In the genomic region with DNA sequence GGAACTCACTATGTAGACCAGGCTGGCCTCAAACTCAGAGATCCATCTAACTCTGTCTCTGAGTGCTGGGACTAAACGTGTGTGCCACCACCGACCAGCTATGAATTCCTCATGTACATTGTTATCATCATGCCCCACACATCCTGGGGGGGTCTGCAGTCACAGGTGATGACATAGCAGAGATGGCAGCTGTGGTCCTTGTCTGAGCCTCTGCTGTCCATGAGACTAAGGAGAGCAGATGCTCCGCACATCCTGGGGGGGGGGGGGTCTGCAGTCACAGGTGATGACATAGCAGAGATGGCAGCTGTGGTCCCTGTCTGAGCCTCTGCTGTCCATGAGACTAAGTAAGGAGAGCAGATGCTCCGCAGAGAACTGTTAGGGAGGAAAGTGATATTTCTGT, we compare ENCODE assay signal across 20 mouse cellular contexts. TPM values are rescaled to one million over a fixed set of nuclear protein-coding genes. Genes with fewer than 3 reads are reported as not detected.
DNase-seq lines count a peak whose midpoint lies in the region; ATAC-seq and TF ChIP-seq lines count a peak whose summit lies in the region.
"Not testable (repeated sequence)": the region's sequence is repeated elsewhere in the genome, so short reads cannot be mapped to it uniquely, and the experiment has no call there.
"Had no signal": no experiment of that assay in that cellular context is flagged by ENCODE, and none has a peak within 500 bp of the region (broad histone marks: within the 10 kb centered on the region; RNA-seq: fewer than 3 reads in every experiment).

No protein-coding gene starts in this region.

- not testable (repeated sequence) for H3K9me3 ChIP-seq in G1E (replicated peaks); embryonic facial prominence, embryonic 14.5 days (ENCODE audit: control insufficient read depth, low read length); hindbrain, postnatal 0 days (ENCODE audit: low read length); limb, embryonic 14.5 days (ENCODE audit: control insufficient read depth, low read length); liver, embryonic 13.5 days (replicated peaks)

- H3K4me2 ChIP-seq in embryonic facial prominence, embryonic 14.5 days (ENCODE audit: low read depth, low read length); hindbrain, postnatal 0 days (ENCODE audit: low read depth, low read length); limb, embryonic 14.5 days (replicated peaks; ENCODE audit: low read depth, low read length, severe bottlenecking); liver, embryonic 13.5 days: not testable (repeated sequence)

- H3K4me1 ChIP-seq in G1E (ENCODE audit: insufficient read depth, low read depth, low read length) = peaks cover 28% of the 10 kb centered on the region
- H3K4me1 ChIP-seq in embryonic facial prominence, embryonic 14.5 days (ENCODE audit: control insufficient read depth, insufficient read depth, low read length); hindbrain, postnatal 0 days (ENCODE audit: insufficient read depth, low read length); limb, embryonic 14.5 days (ENCODE audit: control insufficient read depth, insufficient read depth, low read length); liver, embryonic 13.5 days (replicated peaks): not testable (repeated sequence)

- not testable (repeated sequence) for H3K27me3 ChIP-seq in G1E (ENCODE audit: insufficient read depth, low read length); embryonic facial prominence, embryonic 14.5 days (replicated peaks; ENCODE audit: control insufficient read depth, insufficient read depth, low read length); hindbrain, postnatal 0 days (ENCODE audit: insufficient read depth, low read length); limb, embryonic 14.5 days (ENCODE audit: control insufficient read depth, insufficient read depth, low read length); liver, embryonic 13.5 days

- not testable (repeated sequence) for TF ChIP-seq CTCF in G1E (IDR thresholded peaks at IDR 0.05; ENCODE audit: low read depth, low read length); hindbrain, postnatal 0 days (IDR thresholded peaks at IDR 0.05; ENCODE audit: low read depth)

- not testable (repeated sequence) for H3K27ac ChIP-seq in embryonic facial prominence, embryonic 14.5 days (replicated peaks; ENCODE audit: low read depth, low read length); hindbrain, postnatal 0 days; limb, embryonic 14.5 days (replicated peaks; ENCODE audit: low read depth, low read length); liver, embryonic 13.5 days

- not testable (repeated sequence) for H3K4me3 ChIP-seq in G1E (ENCODE audit: low read depth, low read length); embryonic facial prominence, embryonic 14.5 days (ENCODE audit: low read depth, low read length); hindbrain, postnatal 0 days (ENCODE audit: low read length); limb, embryonic 14.5 days (replicated peaks; ENCODE audit: low read length); liver, embryonic 13.5 days (replicated peaks)

- TF ChIP-seq POLR2A in limb, embryonic 14.5 days (IDR thresholded peaks at IDR 0.05; ENCODE audit: borderline replicate concordance, extremely low read depth, insufficient read depth, insufficient read length) = not testable (repeated sequence)

- not testable (repeated sequence) for H3K36me3 ChIP-seq in G1E (replicated peaks); embryonic facial prominence, embryonic 14.5 days (ENCODE audit: control insufficient read depth, insufficient read depth, low read length); hindbrain, postnatal 0 days (ENCODE audit: insufficient read depth, low read length); limb, embryonic 14.5 days (ENCODE audit: control insufficient read depth, insufficient read depth, low read length); liver, embryonic 13.5 days

- 0 out of 2 replicates have a peak, but pooled peaks have one; percentile 22 for ATAC-seq in G1E (ENCODE audit: extremely low read depth, insufficient number of reproducible peaks, low FRiP score, poor library complexity, severe bottlenecking)
- ATAC-seq in embryonic facial prominence, embryonic 14.5 days (ENCODE audit: low read depth) = 0 out of 2 replicates have a peak, but pooled peaks have one; percentile 44
- 0 out of 2 replicates have a peak, but pooled peaks have one; percentile 27 for ATAC-seq in hindbrain, postnatal 0 days
- ATAC-seq in limb, embryonic 14.5 days (ENCODE audit: low FRiP score, low read depth) = 0 out of 2 replicates have a peak, but pooled peaks have one; percentile 34
- ATAC-seq in liver, embryonic 13.5 days (ENCODE audit: low read depth) = 0 out of 2 replicates have a peak, but pooled peaks have one; percentile 17

- DNase-seq in G1E (ENCODE audit: low spot score); hindbrain, postnatal 0 days (ENCODE audit: low spot score); limb, embryonic 14.5 days (ENCODE audit: low spot score); liver, embryonic 13.5 days: not testable (repeated sequence)
- peak; percentile 7 for DNase-seq in embryonic facial prominence, embryonic 14.5 days (ENCODE audit: low spot score)

- not testable (repeated sequence) for H3K9ac ChIP-seq in embryonic facial prominence, embryonic 14.5 days (ENCODE audit: low read depth, low read length); hindbrain, postnatal 0 days (replicated peaks; ENCODE audit: low read length); limb, embryonic 14.5 days (ENCODE audit: low read depth, low read length, severe bottlenecking); liver, embryonic 13.5 days

- whole genome bisulfite sequencing in embryonic facial prominence, embryonic 14.5 days = 86% methylated on average over 4 of the region's 4 CpGs
- 80% methylated on average over 4 of the region's 4 CpGs for WGBS in hindbrain, postnatal 0 days
- 85% methylated on average over 4 of the region's 4 CpGs for WGBS in limb, embryonic 14.5 days
- WGBS in liver, embryonic 13.5 days (ENCODE audit: insufficient replicate concordance) = 43% methylated on average over 4 of the region's 4 CpGs

RNA-seq across cellular contexts. Expression of a gene that starts 6.9 kb away (rescaled TPM):
- total RNA-seq in G1E (2014; fragmentation: Nextera tagmentation) (1.5 and 2.6 TPM in 2 replicates), G1E (2017) (not detected in 2 replicates)
- polyA plus RNA-seq in G1E (2012) = not detected in 2 replicates
- polyA plus RNA-seq in embryonic facial prominence, embryonic 14.5 days (2014; fragmentation: Nextera tagmentation; extraction: Ambion mirVana) = 0.51 and 1.3 TPM in 2 replicates
- total RNA-seq in hindbrain, postnatal 0 days (2014; rRNA removed) = not detected in 2 replicates
- not detected in 2 replicates for polyA plus RNA-seq in hindbrain, postnatal 0 days (2015; fragmentation: Nextera tagmentation; extraction: Ambion mirVana)
- polyA plus RNA-seq in limb, embryonic 14.5 days (2012; rRNA removed) = not detected in 2 replicates
- polyA plus RNA-seq in limb, embryonic 14.5 days (2014; fragmentation: Nextera tagmentation; extraction: Ambion mirVana) = not detected in 2 replicates
- not detected in 2 replicates for polyA plus RNA-seq in liver, embryonic 13.5 days (2015; fragmentation: Nextera tagmentation; extraction: Ambion mirVana)
- total RNA-seq: adrenal gland, adult 2 months; adrenal gland, postnatal 10 days; adrenal gland, postnatal 25 days; adrenal gland, postnatal 4 days; CH12.LX; common myeloid progenitor, adult 5-6 weeks; MEL had no signal
- polyA plus RNA-seq: adrenal gland, adult 2 months; brain, embryonic 14.5 days; CD4-positive, CD25-positive, alpha-beta regulatory T cell, adult 4 months; embryonic facial prominence, embryonic 11.5 days; erythroblast, embryonic 14.5 days; forebrain, embryonic 10.5 days; forebrain, embryonic 12.5 days; forebrain, embryonic 14.5 days; forebrain, embryonic 16.5 days had no signal

RNA-seq across cellular contexts. Expression of a gene that starts 11.6 kb away (rescaled TPM):
- total RNA-seq in G1E (2014; fragmentation: Nextera tagmentation) (1.4 TPM in 1 of 2 replicates, not detected in the other), G1E (2017) (1.1 and 1.3 TPM in 2 replicates)
- 0.04 and 0.06 TPM in 2 replicates for polyA plus RNA-seq in G1E (2012)
- polyA plus RNA-seq in embryonic facial prominence, embryonic 14.5 days (2014; fragmentation: Nextera tagmentation; extraction: Ambion mirVana) = 0.38 and 3.0 TPM in 2 replicates
- total RNA-seq in hindbrain, postnatal 0 days (2014; rRNA removed) = not detected in 2 replicates
- polyA plus RNA-seq in hindbrain, postnatal 0 days (2015; fragmentation: Nextera tagmentation; extraction: Ambion mirVana) = not detected in 2 replicates
- polyA plus RNA-seq in limb, embryonic 14.5 days (2012; rRNA removed) = 0.04 TPM in 1 of 2 replicates, not detected in the other
- not detected in 2 replicates for polyA plus RNA-seq in limb, embryonic 14.5 days (2014; fragmentation: Nextera tagmentation; extraction: Ambion mirVana)
- not detected in 2 replicates for polyA plus RNA-seq in liver, embryonic 13.5 days (2015; fragmentation: Nextera tagmentation; extraction: Ambion mirVana)
- total RNA-seq: adrenal gland, adult 2 months; adrenal gland, postnatal 10 days; adrenal gland, postnatal 25 days; adrenal gland, postnatal 4 days; CH12.LX; common myeloid progenitor, adult 5-6 weeks; MEL had no signal
- polyA plus RNA-seq: adrenal gland, adult 2 months; brain, embryonic 14.5 days; CD4-positive, CD25-positive, alpha-beta regulatory T cell, adult 4 months; embryonic facial prominence, embryonic 11.5 days; erythroblast, embryonic 14.5 days; forebrain, embryonic 12.5 days; forebrain, embryonic 14.5 days; forebrain, embryonic 16.5 days had no signal

RNA-seq across cellular contexts. Expression of a gene that starts 54.8 kb away (rescaled TPM):
- total RNA-seq in G1E (2014; fragmentation: Nextera tagmentation) (296 and 321 TPM in 2 replicates), G1E (2017) (182 and 214 TPM in 2 replicates)
- polyA plus RNA-seq in G1E (2012) = 6.8 and 9.5 TPM in 2 replicates
- polyA plus RNA-seq in embryonic facial prominence, embryonic 14.5 days (2014; fragmentation: Nextera tagmentation; extraction: Ambion mirVana) = 75.6 and 78.2 TPM in 2 replicates
- total RNA-seq in hindbrain, postnatal 0 days (2014; rRNA removed) = 11.9 and 19.6 TPM in 2 replicates
- 53.0 and 57.8 TPM in 2 replicates for polyA plus RNA-seq in hindbrain, postnatal 0 days (2015; fragmentation: Nextera tagmentation; extraction: Ambion mirVana)
- polyA plus RNA-seq in limb, embryonic 14.5 days (2012; rRNA removed) = 21.0 and 30.6 TPM in 2 replicates
- polyA plus RNA-seq in limb, embryonic 14.5 days (2014; fragmentation: Nextera tagmentation; extraction: Ambion mirVana) = 76.1 and 78.3 TPM in 2 replicates
- polyA plus RNA-seq in liver, embryonic 13.5 days (2015; fragmentation: Nextera tagmentation; extraction: Ambion mirVana) = 65.5 and 70.4 TPM in 2 replicates

RNA-seq across cellular contexts. Expression of a gene that starts 55.8 kb away (rescaled TPM):
- total RNA-seq in G1E (2014; fragmentation: Nextera tagmentation) (575 and 668 TPM in 2 replicates), G1E (2017) (871 and 936 TPM in 2 replicates)
- 24.5 and 27.6 TPM in 2 replicates for polyA plus RNA-seq in G1E (2012)
- polyA plus RNA-seq in embryonic facial prominence, embryonic 14.5 days (2014; fragmentation: Nextera tagmentation; extraction: Ambion mirVana) = 53.8 and 59.8 TPM in 2 replicates
- total RNA-seq in hindbrain, postnatal 0 days (2014; rRNA removed) = 40.5 and 49.8 TPM in 2 replicates
- polyA plus RNA-seq in hindbrain, postnatal 0 days (2015; fragmentation: Nextera tagmentation; extraction: Ambion mirVana) = 65.3 and 71.0 TPM in 2 replicates
- polyA plus RNA-seq in limb, embryonic 14.5 days (2012; rRNA removed) = 31.0 and 35.7 TPM in 2 replicates
- 46.1 and 56.1 TPM in 2 replicates for polyA plus RNA-seq in limb, embryonic 14.5 days (2014; fragmentation: Nextera tagmentation; extraction: Ambion mirVana)
- polyA plus RNA-seq in liver, embryonic 13.5 days (2015; fragmentation: Nextera tagmentation; extraction: Ambion mirVana) = 78.9 and 108 TPM in 2 replicates
